Mouse (Mus musculus) heart, embryonic 10.5 days (tissue): ENCODE measurements at regions not wholly inside any gene's neighbourhood (a gene's known extent, or its start where the extent isn't known, plus 50 kb on each side); places are given as distances from the start of the nearest gene placed in this dataset.
"Not testable (repeated sequence)": the region's sequence is repeated elsewhere in the genome, so short reads cannot be mapped to it uniquely, and the experiment has no call there.

Experiments used
- DNase-seq: peaks from one replicate; pipeline ENCODE4 v3.0.0-alpha.2; 2017; ENCODE audit warnings: low spot score
- H3K27ac ChIP-seq: fragments of 300-500 bp; sonication (generic); 2 replicates; pipeline ENCODE4 v1.5.1; 2016; ENCODE audit warnings: mild to moderate bottlenecking
- H3K27me3 ChIP-seq: fragments of 300-500 bp; sonication (generic); 2 replicates; pipeline ENCODE4 v1.6.1; 2016; ENCODE audit warnings: mild to moderate bottlenecking; ENCODE audit not compliant: poor library complexity, insufficient read depth, severe bottlenecking
- H3K36me3 ChIP-seq: fragments of 300-500 bp; sonication (generic); 2 replicates; pipeline ENCODE4 v1.6.1; 2016; ENCODE audit warnings: mild to moderate bottlenecking, moderate library complexity
- H3K4me1 ChIP-seq: fragments of 300-500 bp; sonication (generic); 2 replicates; pipeline ENCODE4 v1.6.1; 2016; ENCODE audit warnings: mild to moderate bottlenecking
- H3K4me3 ChIP-seq: fragments of 300-500 bp; sonication (generic); 2 replicates; pipeline ENCODE4 v1.5.1; 2016; ENCODE audit warnings: mild to moderate bottlenecking, moderate library complexity
- H3K9me3 ChIP-seq: fragments of 300-500 bp; sonication (generic); 2 replicates; pipeline ENCODE4 v1.6.1; 2016; ENCODE audit warnings: mild to moderate bottlenecking, moderate library complexity
- WGBS: fragments of 180-500 bp; shearing (Covaris S2); methylation state at CpG from one replicate; pipeline ENCODE4 v1.1.7; 2016; 5-methylcytosine and 5-hydroxymethylcytosine counted together

- Histone ChIP-seq H3K27ac (no peak overlapping the region), H3K4me3 (no peak overlapping the region), H3K4me1 (no peaks in the 10 kb centered on the region), H3K9me3 (no peaks in the 10 kb centered on the region), H3K36me3 (peaks cover 4% of the 10 kb centered on the region; the same call in 1 of the 2 replicates), H3K27me3 (no peaks in the 10 kb centered on the region)
- 75% methylated on average over 2 of the region's 2 CpGs for WGBS
- DNase-seq = no peak
Observed at GRCm38 (mm10) chr13:28860601-28861000, 92.9 kb downstream of the Sox4 start.

DNA sequence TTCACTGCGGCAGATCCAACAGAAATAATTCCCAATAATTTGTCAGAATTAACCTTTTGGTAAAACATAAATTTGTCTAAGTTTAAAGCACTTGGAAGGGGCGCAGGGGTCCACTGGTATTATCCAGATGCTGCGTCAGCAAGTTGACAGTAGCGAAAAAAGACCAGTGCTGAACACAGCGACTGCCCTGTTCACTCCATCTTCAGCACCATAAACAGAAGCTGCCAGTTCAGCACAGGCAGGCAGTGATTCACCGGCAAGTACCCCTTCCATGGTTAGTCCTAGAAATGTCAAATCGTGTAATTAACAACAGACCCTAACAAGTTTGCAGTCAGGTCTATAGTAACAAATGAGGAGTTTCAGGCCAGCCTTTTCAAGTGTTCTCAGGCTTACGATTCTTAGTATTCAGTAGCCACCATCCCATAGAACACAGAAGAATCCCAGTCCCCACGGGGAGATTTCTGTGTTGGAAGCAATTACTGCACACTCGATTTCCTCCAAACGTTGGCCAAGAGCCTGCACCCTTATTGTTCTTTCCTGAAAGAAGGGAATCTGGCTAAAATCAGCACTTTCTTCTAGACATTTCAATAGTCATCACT lies 93.6 kb downstream of the Sox4 start:
- H3K27me3 ChIP-seq = no peaks in the 10 kb centered on the region
- DNase-seq = no peak
- no peak overlapping the region for H3K27ac ChIP-seq
- 67% methylated on average over 11 of the region's 11 CpGs for WGBS
- H3K9me3 ChIP-seq = no peaks in the 10 kb centered on the region
- H3K36me3 ChIP-seq = no peaks in the 10 kb centered on the region
- no peaks in the 10 kb centered on the region for H3K4me1 ChIP-seq
- no peak overlapping the region for H3K4me3 ChIP-seq

DNA sequence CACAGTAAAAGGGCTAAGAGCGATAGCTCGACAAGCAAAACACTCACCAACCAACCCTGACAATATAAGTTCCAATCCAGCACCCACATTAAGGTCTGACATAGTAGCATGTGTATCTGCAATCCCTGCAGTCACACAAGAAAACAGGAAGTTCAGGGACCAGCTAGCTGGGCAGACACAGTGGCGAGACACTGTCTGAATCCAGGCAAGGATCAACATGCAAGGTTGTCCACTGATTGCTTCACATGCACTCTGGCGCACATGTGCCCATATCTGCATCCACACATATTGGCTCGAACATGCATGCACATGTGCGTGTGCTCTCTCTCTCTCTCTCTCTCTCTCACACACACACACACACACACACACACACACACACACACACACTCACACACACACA lies 95.5 kb downstream of the Sox4 start:
- WGBS = 86% methylated on average over 6 of the region's 6 CpGs
- Histone ChIP-seq H3K9me3 (no peaks in the 10 kb centered on the region), H3K4me1 (peaks cover 8% of the 10 kb centered on the region; the same call in 1 of the 2 replicates), H3K36me3 (no peaks in the 10 kb centered on the region), H3K4me3 (no peak overlapping the region), H3K27me3 (no peaks in the 10 kb centered on the region), H3K27ac (no peak overlapping the region)
- no peak for DNase-seq

GRCm38 (mm10) chr13:28857201-28857600 lies 96.3 kb downstream of the Sox4 start:
- no peaks in the 10 kb centered on the region for H3K36me3 ChIP-seq

GRCm38 (mm10) chr13:28856472-28856871 lies 97.0 kb downstream of the Sox4 start:
- Histone ChIP-seq H3K27ac (no peak overlapping the region), H3K27me3 (no peaks in the 10 kb centered on the region), H3K9me3 (no peaks in the 10 kb centered on the region), H3K36me3 (no peaks in the 10 kb centered on the region), H3K4me1 (peaks cover 8% of the 10 kb centered on the region; the same call in 1 of the 2 replicates), H3K4me3 (no peak overlapping the region)
- 79% methylated on average over 4 of the region's 4 CpGs for WGBS
- DNase-seq = no peak

More at GRCm38 (mm10) chr13:28857201-28857600, 96.3 kb downstream of the Sox4 start:
- no peak overlapping the region for H3K4me3 ChIP-seq
- H3K4me1 ChIP-seq = peaks cover 8% of the 10 kb centered on the region; the same call in 1 of the 2 replicates
- no peaks in the 10 kb centered on the region for H3K27me3 ChIP-seq
- no peak for DNase-seq
- no peaks in the 10 kb centered on the region for H3K9me3 ChIP-seq
- no peak overlapping the region for H3K27ac ChIP-seq
- WGBS = 84% methylated on average over 6 of the region's 6 CpGs

DNA sequence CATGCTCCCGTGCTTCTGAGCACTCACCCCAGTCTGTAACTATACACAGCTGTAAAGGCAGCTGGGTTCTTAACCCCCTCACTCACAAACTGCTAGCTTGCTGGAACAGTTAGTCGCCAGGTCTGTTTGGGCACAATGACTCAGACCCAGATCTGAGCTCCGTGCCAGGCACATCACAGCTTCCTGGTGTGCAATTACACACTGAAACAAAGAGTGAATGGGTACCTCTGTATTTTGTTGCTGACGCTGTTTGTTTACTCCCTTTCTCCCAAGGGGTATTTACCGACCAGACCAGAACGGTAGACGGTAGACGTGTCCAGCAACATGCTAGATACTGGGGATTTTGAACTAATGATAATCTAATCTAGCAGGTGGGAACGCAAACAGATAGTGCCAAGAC lies 99.3 kb downstream of the Sox4 start:
- Histone ChIP-seq H3K4me1 (peaks cover 8% of the 10 kb centered on the region; the same call in 1 of the 2 replicates), H3K27ac (no peak overlapping the region), H3K27me3 (no peaks in the 10 kb centered on the region), H3K4me3 (no peak overlapping the region), H3K9me3 (no peaks in the 10 kb centered on the region), H3K36me3 (no peaks in the 10 kb centered on the region)
- no peak for DNase-seq
- 66% methylated on average over 9 of the region's 9 CpGs for WGBS

DNA sequence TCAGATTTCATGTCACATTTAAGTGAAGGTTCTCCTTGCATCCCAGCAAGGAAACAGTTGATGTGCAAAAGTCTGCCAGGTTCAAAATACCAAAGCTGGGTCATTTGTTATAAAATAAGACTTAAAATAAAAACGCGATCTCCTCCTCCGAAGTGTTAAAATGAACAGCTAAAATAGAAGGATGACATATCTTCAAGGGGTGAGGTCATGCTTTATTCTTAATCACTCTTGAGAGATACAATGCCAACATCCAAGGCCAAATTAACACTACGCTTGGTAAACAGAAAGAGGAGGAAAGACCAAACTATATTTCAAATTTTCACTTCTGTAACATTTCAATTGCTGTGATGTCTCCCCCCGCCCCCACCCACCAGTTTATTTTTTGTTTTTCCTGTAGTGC lies 105.2 kb downstream of the Sox4 start:
- H3K4me1 ChIP-seq = peaks cover 12% of the 10 kb centered on the region; the same call in 1 of the 2 replicates
- DNase-seq = no peak
- H3K9me3 ChIP-seq = no peaks in the 10 kb centered on the region
- no peaks in the 10 kb centered on the region for H3K36me3 ChIP-seq
- H3K27me3 ChIP-seq = no peaks in the 10 kb centered on the region
- WGBS = 84% methylated on average over 5 of the region's 5 CpGs
- H3K27ac ChIP-seq = no peak overlapping the region
- no peak overlapping the region for H3K4me3 ChIP-seq

- DNase-seq = no peak
- WGBS = 79% methylated on average over 3 of the region's 3 CpGs
- no peak overlapping the region for H3K4me3 ChIP-seq
- no peaks in the 10 kb centered on the region for H3K27me3 ChIP-seq
- no peaks in the 10 kb centered on the region for H3K9me3 ChIP-seq
- H3K4me1 ChIP-seq = peaks cover 18% of the 10 kb centered on the region
- H3K27ac ChIP-seq = no peak overlapping the region
- no peaks in the 10 kb centered on the region for H3K36me3 ChIP-seq
Observed at GRCm38 (mm10) chr13:28847478-28847877, 106.0 kb downstream of the Sox4 start.

DNA sequence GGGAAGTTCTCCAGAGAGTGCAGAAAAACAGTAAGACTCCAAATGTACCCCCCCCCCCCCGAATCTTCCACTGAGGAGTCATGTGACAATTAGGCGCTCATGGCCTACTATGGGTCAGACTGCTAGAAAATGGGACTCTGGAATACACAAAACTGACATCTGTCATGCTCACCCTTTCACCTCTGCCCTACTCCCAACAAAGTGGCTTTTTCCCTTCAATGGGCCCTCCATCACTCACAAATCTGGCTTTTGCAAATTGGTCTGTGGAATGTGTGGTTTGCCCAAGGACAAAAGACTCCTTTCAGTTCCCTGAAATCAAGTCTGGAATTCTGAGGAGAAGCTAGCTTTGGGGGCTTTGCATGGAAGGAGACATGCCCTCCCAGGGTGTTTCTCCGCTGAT lies 109.0 kb downstream of the Sox4 start:
- 78% methylated on average over 3 of the region's 3 CpGs for WGBS
- DNase-seq = no peak
- no peaks in the 10 kb centered on the region for H3K36me3 ChIP-seq
- H3K4me1 ChIP-seq = peaks cover 18% of the 10 kb centered on the region
- no peaks in the 10 kb centered on the region for H3K27me3 ChIP-seq
- H3K4me3 ChIP-seq = no peak overlapping the region
- H3K9me3 ChIP-seq = no peaks in the 10 kb centered on the region
- H3K27ac ChIP-seq = no peak overlapping the region

DNA sequence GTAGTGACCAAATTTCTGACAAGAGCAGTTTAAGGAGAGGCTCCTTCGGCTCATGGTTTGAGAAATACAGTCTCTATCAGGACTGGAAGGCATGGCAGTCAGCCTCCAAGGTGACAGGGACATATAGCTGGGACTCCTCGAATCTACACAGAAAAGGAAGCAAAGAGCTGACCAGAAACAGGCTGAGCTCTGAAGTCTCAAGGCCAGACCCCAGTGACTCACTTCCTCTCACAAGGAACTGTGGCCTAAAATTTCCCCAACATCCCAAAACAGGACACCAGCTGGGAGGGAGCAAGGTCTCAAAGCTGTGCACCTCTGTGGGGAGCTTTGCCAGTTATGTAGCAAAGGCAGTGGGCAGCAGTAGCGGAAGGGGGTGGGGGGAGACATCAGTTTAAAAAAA lies 110.7 kb downstream of the Sox4 start:
- no peaks in the 10 kb centered on the region for H3K9me3 ChIP-seq
- peaks cover 26% of the 10 kb centered on the region for H3K4me1 ChIP-seq
- DNase-seq = no peak
- H3K36me3 ChIP-seq = no peaks in the 10 kb centered on the region
- no peaks in the 10 kb centered on the region for H3K27me3 ChIP-seq
- H3K4me3 ChIP-seq = no peak overlapping the region
- H3K27ac ChIP-seq = no peak overlapping the region
- WGBS = 44% methylated on average over 3 of the region's 3 CpGs

DNA sequence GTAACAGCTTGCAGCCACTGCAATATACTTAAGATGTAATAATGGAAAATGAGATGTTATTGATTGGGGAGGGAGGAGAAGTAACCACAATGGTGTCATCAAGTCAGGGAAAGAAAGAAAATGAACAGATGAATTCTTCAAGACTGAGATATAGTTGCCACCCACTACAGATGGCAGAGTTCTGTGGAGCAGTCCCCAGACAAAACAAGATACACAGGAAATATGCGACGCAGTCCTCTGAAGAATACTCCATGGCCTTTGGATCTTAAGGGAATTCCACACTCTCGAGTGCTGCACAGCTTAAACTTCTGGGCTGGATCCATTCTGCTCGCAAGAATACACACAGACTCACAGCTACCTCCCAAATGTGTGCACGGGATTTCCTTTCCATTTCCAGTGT lies 113.4 kb downstream of the Sox4 start:
- Histone ChIP-seq H3K9me3 (no peaks in the 10 kb centered on the region), H3K36me3 (no peaks in the 10 kb centered on the region), H3K4me3 (no peak overlapping the region), H3K27me3 (no peaks in the 10 kb centered on the region), H3K27ac (no peak overlapping the region), H3K4me1 (peaks cover 26% of the 10 kb centered on the region)
- DNase-seq = no peak
- 80% methylated on average over 5 of the region's 5 CpGs for WGBS

- Histone ChIP-seq H3K36me3 (no peaks in the 10 kb centered on the region), H3K27ac (no peak overlapping the region), H3K27me3 (no peaks in the 10 kb centered on the region), H3K4me3 (no peak overlapping the region), H3K4me1 (peaks cover 19% of the 10 kb centered on the region), H3K9me3 (no peaks in the 10 kb centered on the region)
- no peak for DNase-seq
- WGBS = 53% methylated on average over 6 of the region's 6 CpGs
Observed at GRCm38 (mm10) chr13:28839084-28839483, 114.4 kb downstream of the Sox4 start.

DNA sequence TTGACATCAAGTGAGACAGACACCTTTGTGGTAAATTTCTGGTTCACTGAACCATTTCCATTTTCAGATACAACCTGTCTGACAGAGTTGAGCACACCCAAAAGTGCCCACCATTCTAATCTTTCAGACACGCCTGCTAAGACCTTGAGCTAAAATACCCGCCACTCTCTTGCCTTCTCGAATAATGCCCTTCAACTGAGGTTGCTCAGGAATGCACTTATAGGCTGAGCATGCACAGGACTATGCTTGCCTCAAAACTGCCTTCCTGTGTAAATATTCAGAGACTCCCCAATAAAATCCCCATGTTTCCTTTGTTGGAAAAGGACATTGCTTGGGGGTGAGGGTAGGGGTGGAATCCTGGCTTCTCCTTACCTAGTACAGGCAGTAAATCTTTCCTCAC lies 115.3 kb downstream of the Sox4 start:
- H3K27me3 ChIP-seq = no peaks in the 10 kb centered on the region
- WGBS = 57% methylated on average over 3 of the region's 3 CpGs
- H3K4me3 ChIP-seq = no peak overlapping the region
- no peaks in the 10 kb centered on the region for H3K36me3 ChIP-seq
- no peaks in the 10 kb centered on the region for H3K9me3 ChIP-seq
- no peak for DNase-seq
- peaks cover 19% of the 10 kb centered on the region for H3K4me1 ChIP-seq
- no peak overlapping the region for H3K27ac ChIP-seq

- H3K4me1 ChIP-seq = peaks cover 20% of the 10 kb centered on the region
- not testable (repeated sequence) for H3K4me3 ChIP-seq, H3K27ac ChIP-seq, H3K27me3 ChIP-seq, H3K9me3 ChIP-seq, H3K36me3 ChIP-seq, DNase-seq
- 78% methylated on average over 3 of the region's 3 CpGs for WGBS
Observed at GRCm38 (mm10) chr13:28837196-28837595, 116.3 kb downstream of the Sox4 start.
